Mouse (Mus musculus) neural tube, embryonic 13.5 days (tissue): ENCODE measurements around the gene Slc25a18. TPM values are rescaled to one million over a fixed set of nuclear protein-coding genes. Genes with fewer than 3 reads are reported as not detected.
"Not testable (repeated sequence)": the region's sequence is repeated elsewhere in the genome, so short reads cannot be mapped to it uniquely, and the experiment has no call there.

Experiments used
- ATAC-seq: fragments of 200-750 bp; cut with Nextera tagmentation; 2 replicates; pipeline ENCODE4 v1.8.0; 2017; ENCODE audit warnings: low read depth, mild to moderate bottlenecking, moderate TSS enrichment, moderate library complexity
- H3K27ac ChIP-seq: fragments of 300-500 bp; sonication (generic); replicated peaks from 2 replicates; pipeline ENCODE4 v1.5.1; 2015; ENCODE audit warnings: moderate library complexity, mild to moderate bottlenecking, inconsistent platforms
- H3K27me3 ChIP-seq: fragments of 300-500 bp; sonication (generic); 2 replicates; pipeline ENCODE4 v1.6.1; 2015; ENCODE audit warnings: mild to moderate bottlenecking, inconsistent platforms
- H3K36me3 ChIP-seq: fragments of 300-500 bp; sonication (generic); 2 replicates; pipeline ENCODE4 v1.6.1; 2015; ENCODE audit warnings: mild to moderate bottlenecking, inconsistent platforms
- H3K4me1 ChIP-seq: fragments of 300-500 bp; sonication (generic); replicated peaks from 2 replicates; pipeline ENCODE4 v1.6.1; 2015; ENCODE audit warnings: inconsistent platforms
- H3K4me2 ChIP-seq: fragments of 300-500 bp; sonication (generic); 2 replicates; pipeline ENCODE4 v1.6.1; 2015; ENCODE audit warnings: inconsistent platforms, mild to moderate bottlenecking, moderate library complexity
- H3K4me3 ChIP-seq: fragments of 300-500 bp; sonication (generic); 2 replicates; pipeline ENCODE4 v1.5.1; 2015; ENCODE audit warnings: mild to moderate bottlenecking, inconsistent platforms
- H3K9ac ChIP-seq: fragments of 300-500 bp; sonication (generic); 2 replicates; pipeline ENCODE4 v1.6.1; 2015; ENCODE audit warnings: moderate library complexity, mild to moderate bottlenecking, inconsistent platforms
- H3K9me3 ChIP-seq: fragments of 300-500 bp; sonication (generic); 2 replicates; pipeline ENCODE4 v1.6.1; 2016; ENCODE audit warnings: inconsistent platforms
- WGBS: fragments of 180-500 bp; shearing (Covaris S2); methylation state at CpG from one replicate; pipeline ENCODE4 v1.1.7; 2015; 5-methylcytosine and 5-hydroxymethylcytosine counted together
- polyA plus RNA-seq: library from polyadenylated mRNA; unstranded; fragments of >200 nt; fragmentation: Nextera tagmentation; extraction: Ambion mirVana; gene quantifications from 2 replicates; pipeline ENCODE4 v1.2.1, GENCODE M21; 2015

Slc25a18 gene
- polyA plus RNA-seq, 1 experiment from 2014 or later: 11.5 TPM

DNA sequence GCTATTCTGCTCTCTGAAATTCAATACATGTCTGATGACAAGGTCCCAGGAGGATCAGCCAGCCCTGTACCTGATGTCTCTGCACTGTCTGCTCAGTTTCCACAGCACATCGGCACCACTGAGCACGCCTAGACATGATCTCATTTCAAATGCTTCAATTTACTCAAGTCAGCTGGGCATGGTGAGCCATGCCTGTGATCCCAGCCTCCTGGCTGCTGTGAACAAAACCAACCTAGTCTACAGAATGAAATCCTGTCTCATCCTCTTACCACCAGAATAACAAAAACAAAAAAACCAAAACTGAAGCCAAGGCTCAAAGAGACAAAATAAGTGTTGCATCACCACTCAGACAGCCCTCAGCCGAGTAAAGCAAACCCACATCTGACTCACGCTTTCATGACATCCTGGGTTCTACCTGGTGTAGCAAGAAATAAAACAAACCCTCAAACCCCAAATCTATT, 26.2 kb downstream of the Slc25a18 start:
- Histone ChIP-seq H3K4me2 (no peak overlapping the region), H3K27ac (no peak overlapping the region), H3K4me3 (no peak overlapping the region), H3K9ac (no peak overlapping the region), H3K9me3 (no peaks in the 10 kb centered on the region), H3K4me1 (no peaks in the 10 kb centered on the region), H3K27me3 (no peaks in the 10 kb centered on the region), H3K36me3 (peaks cover 98% of the 10 kb centered on the region)
- WGBS: 92% methylated on average over 4 of the region's 4 CpGs
- ATAC-seq: no peak

DNA sequence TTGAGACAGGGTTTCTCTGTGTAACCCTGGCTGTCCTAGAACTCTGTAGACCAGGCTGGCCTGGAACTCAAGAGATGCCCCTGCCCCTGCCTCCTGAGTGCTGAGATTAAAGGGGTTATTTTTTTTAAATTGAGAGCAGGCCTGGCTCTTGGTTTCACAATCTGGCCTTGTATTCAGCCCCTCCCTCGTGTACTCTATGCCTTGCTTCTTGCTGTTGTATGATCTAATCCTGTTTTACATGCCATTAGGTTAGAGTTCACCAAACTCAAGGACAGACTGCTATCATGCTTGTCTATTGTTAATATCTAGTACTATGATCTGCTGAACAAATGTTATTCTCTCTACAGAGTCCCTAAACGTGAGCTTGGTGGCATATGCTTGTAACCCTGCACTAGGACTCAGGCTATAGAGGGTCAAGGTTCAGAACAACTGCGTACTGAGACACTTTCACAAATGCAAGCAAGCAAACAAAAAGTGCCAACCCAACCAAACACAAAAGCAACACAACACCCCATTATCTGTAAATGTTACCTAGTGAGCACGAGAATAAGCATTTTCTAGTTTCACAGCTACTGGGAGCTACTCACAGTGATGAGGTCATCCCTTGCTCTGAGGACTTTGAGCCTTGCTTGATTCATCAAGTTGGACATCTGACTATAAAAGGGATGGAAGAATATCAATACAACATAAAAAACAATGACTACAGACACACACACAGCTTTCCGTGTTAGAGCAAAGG, 33.8 kb downstream of the Slc25a18 start:
- Histone ChIP-seq H3K9me3 (no peaks in the 10 kb centered on the region), H3K4me3 (no peak overlapping the region), H3K9ac (no peak overlapping the region), H3K4me2 (no peak overlapping the region), H3K27me3 (no peaks in the 10 kb centered on the region), H3K27ac (no peak overlapping the region), H3K36me3 (peaks cover 95% of the 10 kb centered on the region), H3K4me1 (no peaks in the 10 kb centered on the region)
- no peak for ATAC-seq
- WGBS: 91% methylated on average over 5 of the region's 5 CpGs

DNA sequence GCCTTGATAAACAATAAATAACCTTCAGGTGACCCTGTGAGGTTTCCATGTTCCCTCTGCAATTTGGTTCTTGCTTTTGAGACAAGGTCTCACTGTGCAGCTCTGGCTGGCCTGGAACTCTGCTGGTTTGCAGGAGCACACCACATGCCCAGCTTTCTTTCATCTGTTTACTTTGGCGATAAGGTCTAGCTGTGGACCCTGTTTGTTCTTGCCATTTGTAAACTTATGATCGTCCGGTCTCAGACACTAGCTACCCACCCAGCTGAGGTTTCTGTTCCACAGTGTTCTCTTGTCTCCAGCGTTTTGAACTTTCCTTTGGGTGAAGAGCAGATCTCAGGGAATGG, 34.3 kb downstream of the Slc25a18 start:
- Histone ChIP-seq H3K4me2 (no peak overlapping the region), H3K4me3 (no peak overlapping the region), H3K9me3 (no peaks in the 10 kb centered on the region), H3K27me3 (no peaks in the 10 kb centered on the region), H3K27ac (no peak overlapping the region), H3K4me1 (no peaks in the 10 kb centered on the region), H3K9ac (no peak overlapping the region), H3K36me3 (peaks cover 90% of the 10 kb centered on the region)
- WGBS: 93% methylated on average over 4 of the region's 4 CpGs
- no peak for ATAC-seq

DNA sequence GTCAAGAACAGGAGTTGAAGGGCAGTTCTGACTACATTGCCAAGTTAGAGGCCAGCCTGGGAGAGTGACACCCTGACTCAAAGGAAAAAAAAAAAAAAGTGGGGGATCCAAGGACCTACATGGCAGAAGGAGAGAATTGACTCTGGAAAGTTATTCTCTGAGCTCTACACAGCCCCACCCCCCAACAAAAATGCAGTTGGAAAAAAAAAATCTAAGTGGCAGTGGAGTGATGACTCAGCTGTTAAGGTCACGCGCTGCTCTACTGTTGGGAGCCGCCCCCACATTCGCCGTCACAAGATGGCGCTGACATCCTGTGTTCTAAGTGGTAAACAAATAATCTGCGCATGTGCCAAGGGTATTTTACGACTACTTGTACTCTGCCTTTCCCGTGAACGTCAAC, 38.6 kb downstream of the Slc25a18 start:
- not testable (repeated sequence) for H3K4me2 ChIP-seq, H3K9ac ChIP-seq, H3K27me3 ChIP-seq, H3K27ac ChIP-seq, H3K4me1 ChIP-seq, H3K4me3 ChIP-seq, H3K9me3 ChIP-seq, ATAC-seq
- H3K36me3 ChIP-seq: peaks cover 49% of the 10 kb centered on the region
- WGBS: 94% methylated on average over 10 of the region's 10 CpGs

DNA sequence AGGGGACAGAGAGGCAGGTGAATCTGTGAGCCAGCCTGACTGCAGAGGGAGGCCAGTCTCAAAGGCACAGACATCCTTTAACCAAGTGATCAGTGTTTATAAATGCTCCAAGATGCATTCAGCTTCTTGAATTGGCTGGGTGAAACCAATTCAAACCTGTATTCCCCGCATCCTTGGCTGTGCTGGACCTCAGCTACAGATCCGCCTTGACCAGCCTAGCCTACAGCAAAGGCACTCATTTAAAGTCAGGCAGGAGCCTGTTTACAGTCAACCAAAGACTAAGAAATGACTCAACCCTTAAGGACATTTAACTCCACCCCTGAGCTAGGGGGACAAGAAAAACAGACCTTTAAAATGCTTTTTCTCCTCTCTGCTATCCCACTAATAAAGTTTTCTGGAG, 45.9 kb downstream of the Slc25a18 start:
- peaks cover 25% of the 10 kb centered on the region for H3K4me1 ChIP-seq
- no peak for ATAC-seq
- 94% methylated on average over 2 of the region's 2 CpGs for WGBS
- no peak overlapping the region for H3K4me2 ChIP-seq
- H3K27me3 ChIP-seq: no peaks in the 10 kb centered on the region
- H3K27ac ChIP-seq: no peak overlapping the region
- H3K9ac ChIP-seq: no peak overlapping the region
- H3K4me3 ChIP-seq: no peak overlapping the region
- peaks cover 23% of the 10 kb centered on the region for H3K36me3 ChIP-seq
- no peaks in the 10 kb centered on the region for H3K9me3 ChIP-seq

DNA sequence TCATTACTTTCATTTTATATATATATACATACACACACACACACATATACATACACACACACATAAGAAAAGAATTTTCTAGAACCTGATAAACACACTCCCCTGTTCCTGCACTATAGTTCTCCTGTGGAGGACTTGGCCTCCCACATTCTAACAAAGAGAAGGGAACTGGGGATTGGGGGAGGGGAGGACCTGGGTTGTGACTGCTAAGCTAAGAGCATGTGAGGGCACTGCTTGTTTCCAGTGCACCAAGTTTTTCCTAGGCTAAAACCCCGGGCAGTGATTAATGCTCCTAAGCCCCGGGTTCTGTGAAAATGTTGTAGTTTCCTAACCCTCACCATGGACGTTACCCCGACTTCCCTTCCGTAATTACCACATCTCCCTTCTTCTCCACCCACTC, 46.8 kb downstream of the Slc25a18 start:
- 90% methylated on average over 5 of the region's 5 CpGs for WGBS
- Histone ChIP-seq H3K4me3 (no peak overlapping the region), H3K36me3 (peaks cover 23% of the 10 kb centered on the region), H3K9ac (no peak overlapping the region), H3K4me2 (no peak overlapping the region), H3K4me1 (peaks cover 25% of the 10 kb centered on the region), H3K27ac (no peak overlapping the region), H3K9me3 (no peaks in the 10 kb centered on the region), H3K27me3 (no peaks in the 10 kb centered on the region)
- no peak for ATAC-seq

DNA sequence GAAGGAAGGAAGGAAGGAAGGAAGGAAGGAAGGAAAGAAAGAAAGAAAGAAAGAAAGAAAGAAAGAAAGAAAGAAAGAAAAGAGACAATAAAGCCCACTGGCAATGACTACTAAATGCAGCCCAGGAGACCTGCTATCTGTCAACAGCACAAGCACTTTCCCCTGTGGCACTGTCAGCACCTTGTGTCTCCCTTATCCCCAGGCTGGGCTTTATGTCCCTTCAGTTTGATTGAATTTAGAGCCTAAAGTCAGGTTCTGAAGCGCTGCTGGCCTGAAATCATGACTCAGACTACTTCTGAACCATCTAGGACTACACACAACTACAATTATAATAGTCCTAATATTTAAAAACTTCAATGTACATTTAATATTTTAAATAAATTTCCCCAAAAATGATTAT, 47.6 kb downstream of the Slc25a18 start:
- no peaks in the 10 kb centered on the region for H3K27me3 ChIP-seq
- peak overlapping the region; percentile 86; the same call in 1 of the 2 replicates for H3K9ac ChIP-seq
- H3K36me3 ChIP-seq: peaks cover 23% of the 10 kb centered on the region
- no peak for ATAC-seq
- H3K4me2 ChIP-seq: peak overlapping the region; percentile 75
- 100% methylated on average over 1 of the region's 1 CpGs for WGBS
- H3K27ac ChIP-seq: no peak overlapping the region
- H3K4me1 ChIP-seq: peaks cover 25% of the 10 kb centered on the region
- H3K4me3 ChIP-seq: peak overlapping the region; percentile 95
- H3K9me3 ChIP-seq: no peaks in the 10 kb centered on the region

DNA sequence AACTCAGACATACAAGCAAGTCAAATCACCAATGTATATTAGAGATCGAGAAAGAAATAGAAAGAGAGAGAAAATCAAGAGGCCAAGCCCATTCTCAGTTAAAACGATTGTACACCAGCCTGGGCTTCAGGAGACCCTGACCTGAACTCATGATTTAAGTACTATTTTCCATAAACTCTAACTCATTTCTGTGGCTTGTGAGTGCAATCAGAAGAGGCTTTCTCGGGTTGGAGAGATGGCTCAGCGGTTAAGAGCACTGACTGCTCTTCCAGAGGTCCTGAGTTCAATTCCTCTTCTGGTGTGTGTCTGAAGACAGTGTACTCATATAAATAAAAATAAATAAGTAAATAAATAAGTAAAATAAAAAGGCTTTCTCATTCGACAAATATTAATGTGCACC, 48.3 kb downstream of the Slc25a18 start:
- no peaks in the 10 kb centered on the region for H3K9me3 ChIP-seq
- peak overlapping the region; percentile 86 for H3K9ac ChIP-seq
- H3K4me3 ChIP-seq: peak overlapping the region; percentile 95
- H3K27ac ChIP-seq: no peak overlapping the region
- ATAC-seq: 0 out of 2 replicates have a peak, but pooled peaks have one; percentile 2
- H3K27me3 ChIP-seq: no peaks in the 10 kb centered on the region
- peaks cover 25% of the 10 kb centered on the region for H3K4me1 ChIP-seq
- WGBS: 58% methylated on average over 5 of the region's 5 CpGs
- peak overlapping the region; percentile 75 for H3K4me2 ChIP-seq
- H3K36me3 ChIP-seq: peaks cover 23% of the 10 kb centered on the region

DNA sequence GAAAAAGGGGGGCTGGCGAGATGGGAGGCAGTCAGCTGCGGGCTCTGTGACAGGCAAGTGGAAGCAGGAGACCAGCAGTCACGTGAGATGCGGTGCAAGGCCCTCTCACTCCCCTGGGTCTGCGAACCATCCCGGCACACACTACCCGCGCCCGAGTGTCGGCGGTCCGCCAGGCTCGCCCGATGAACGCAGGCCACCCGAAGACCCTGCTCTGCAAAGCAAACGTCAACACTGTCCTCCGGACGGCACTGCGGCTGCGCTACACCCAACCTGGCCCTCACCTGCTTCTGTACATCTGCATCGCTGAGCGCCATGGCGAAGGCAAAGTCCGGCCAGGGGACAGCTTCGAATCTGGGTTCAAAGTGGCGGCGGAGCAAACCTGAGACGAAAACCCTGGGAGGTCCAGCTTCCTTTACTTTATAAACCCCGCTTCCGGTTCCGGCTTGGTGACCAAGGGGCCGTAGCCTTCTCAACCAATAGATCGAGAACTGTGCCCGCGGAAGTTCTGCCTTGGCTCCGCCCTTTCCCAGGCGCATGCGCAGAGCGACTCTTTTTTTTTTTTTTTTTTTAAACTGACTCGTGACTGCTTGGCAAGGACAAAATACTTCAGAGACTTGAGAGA, 49.0 kb downstream of the Slc25a18 start, which contains the start of gene Atp6v1e1:
Atp6v1e1 (minus strand) TSS at position 487 of the 622 bp plus-strand sequence.
- under 1% methylated on average over 41 of the region's 41 CpGs for WGBS
- peaks cover 19% of the 10 kb centered on the region for H3K36me3 ChIP-seq
- peak within 1 kb of the TSS; percentile 92 for H3K27ac ChIP-seq
- peaks cover 25% of the 10 kb centered on the region for H3K4me1 ChIP-seq
- peak within 1 kb of the TSS; percentile 95 for H3K4me3 ChIP-seq
- 0 out of 2 replicates have a peak, but pooled peaks cover 3% of the 10 kb centered on the region for H3K27me3 ChIP-seq
- H3K4me2 ChIP-seq: peak within 1 kb of the TSS; percentile 75
- no peaks in the 10 kb centered on the region for H3K9me3 ChIP-seq
- H3K9ac ChIP-seq: peak within 1 kb of the TSS; percentile 86
- peak; percentile 97 for ATAC-seq

DNA sequence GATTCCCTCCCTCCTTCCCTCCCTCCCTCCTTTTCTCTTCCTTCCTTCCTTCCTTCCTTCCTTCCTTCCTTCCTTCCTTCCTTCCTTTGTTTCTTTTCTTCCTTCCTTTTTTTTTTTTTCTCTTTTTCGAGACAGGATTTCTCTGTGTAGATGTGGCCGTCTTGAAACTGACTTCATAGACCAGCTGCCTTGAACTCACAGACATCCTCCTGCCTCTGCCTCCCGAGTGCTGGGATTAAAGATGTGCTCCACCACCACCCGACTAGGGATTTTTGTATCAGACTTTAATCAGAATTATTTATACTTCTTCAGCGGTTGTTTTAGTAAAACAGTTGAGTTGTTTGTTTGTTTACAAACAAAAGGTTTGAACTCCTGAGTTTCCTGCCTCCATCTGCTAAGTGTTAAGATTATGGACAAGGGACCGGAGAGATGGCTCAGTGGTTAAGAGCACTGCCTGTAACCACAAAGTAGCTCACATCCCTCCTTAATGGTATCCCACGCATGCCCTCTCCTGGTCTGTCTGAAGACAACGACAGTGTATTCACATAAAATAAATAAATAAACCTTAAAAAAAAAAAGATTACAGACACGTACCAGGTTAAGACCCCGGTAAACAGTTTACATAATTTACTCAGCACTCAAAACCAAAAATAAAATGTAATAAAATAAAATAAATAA, 49.7 kb downstream of the Slc25a18 start:
- Histone ChIP-seq H3K9me3 (no peaks in the 10 kb centered on the region), H3K36me3 (peaks cover 13% of the 10 kb centered on the region), H3K9ac (0 out of 2 replicates have a peak overlapping the region, but pooled peaks have one; percentile 47), H3K4me3 (peak overlapping the region; percentile 95), H3K4me1 (peaks cover 25% of the 10 kb centered on the region), H3K4me2 (peak overlapping the region; percentile 75), H3K27ac (peak overlapping the region; percentile 64; the same call in 1 of the 2 replicates), H3K27me3 (0 out of 2 replicates have a peak, but pooled peaks cover 3% of the 10 kb centered on the region)
- 66% methylated on average over 10 of the region's 10 CpGs for WGBS
- ATAC-seq: peak; percentile 55

DNA sequence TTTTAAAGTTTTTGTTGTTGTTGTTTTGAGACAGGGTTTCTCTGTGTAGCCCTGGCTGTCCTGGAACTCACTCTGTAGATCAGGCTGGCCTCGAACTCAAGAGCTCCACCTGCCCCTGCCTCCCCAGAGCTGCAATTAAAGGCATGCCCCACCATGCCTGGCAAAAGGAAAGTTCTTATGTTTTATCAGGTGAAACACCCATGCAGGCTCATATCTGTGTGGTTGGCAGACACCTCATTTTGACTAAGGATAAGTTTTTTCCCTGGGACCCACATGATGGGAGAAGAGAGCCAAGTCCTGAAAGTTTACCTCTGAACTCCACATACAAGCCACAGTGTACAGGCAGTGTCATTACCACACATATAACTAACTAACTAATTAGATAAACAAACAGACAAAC, 56.7 kb downstream of the Slc25a18 start:
- Histone ChIP-seq H3K9ac (no peak overlapping the region), H3K27ac (no peak overlapping the region), H3K9me3 (no peaks in the 10 kb centered on the region), H3K27me3 (peaks cover 3% of the 10 kb centered on the region; the same call in 1 of the 2 replicates), H3K4me1 (no peaks in the 10 kb centered on the region), H3K4me2 (no peak overlapping the region), H3K36me3 (no peaks in the 10 kb centered on the region), H3K4me3 (no peak overlapping the region)
- WGBS: 46% methylated on average over 1 of the region's 1 CpGs
- no peak for ATAC-seq
